8 mouse cellular contexts compared by ENCODE assay signal in genomic region chr7:25674719-25675300, GRCm38 (mm10). TPM values are rescaled to one million over a fixed set of nuclear protein-coding genes. Genes with fewer than 3 reads are reported as not detected.
DNase-seq lines count a peak whose midpoint lies in the region; ATAC-seq and TF ChIP-seq lines count a peak whose summit lies in the region.

Tmem91 (minus strand) TSS chr7:25675166.

- no peaks in the 10 kb centered on the region; the same call in 1 of the 2 replicates for H3K27me3 ChIP-seq in thymus, adult 2 months (ENCODE audit: control insufficient read depth, insufficient read depth, low read length)
- peaks cover 19% of the 10 kb centered on the region for H3K27me3 ChIP-seq in intestine, postnatal 0 days (replicated peaks; ENCODE audit: control insufficient read depth, insufficient read depth, low read length)
- peaks cover 25% of the 10 kb centered on the region for H3K27me3 ChIP-seq in midbrain, embryonic 14.5 days (ENCODE audit: control insufficient read depth, insufficient read depth, low read length)

- no peaks in the 10 kb centered on the region for H3K36me3 ChIP-seq in thymus, adult 2 months (ENCODE audit: control insufficient read depth, insufficient read depth, low read length)
- no peaks in the 10 kb centered on the region; the same call in 1 of the 2 replicates for H3K36me3 ChIP-seq in intestine, postnatal 0 days (ENCODE audit: control insufficient read depth, insufficient read depth)
- H3K36me3 ChIP-seq in midbrain, embryonic 14.5 days (ENCODE audit: control insufficient read depth, insufficient read depth, low read length), result no peaks in the 10 kb centered on the region

- no peak for TF ChIP-seq POLR2A in thymus, adult 2 months (IDR thresholded peaks at IDR 0.05; ENCODE audit: control insufficient read depth, extremely low read depth, insufficient read depth, low read length, poor library complexity)

- 1% methylated on average over 29 of the region's 29 CpGs for WGBS in thymus, adult 2 months
- WGBS in intestine, postnatal 0 days, result 3% methylated on average over 29 of the region's 29 CpGs
- 3% methylated on average over 29 of the region's 29 CpGs for WGBS in midbrain, embryonic 14.5 days

- H3K9me3 ChIP-seq in intestine, postnatal 0 days (ENCODE audit: control insufficient read depth), result no peaks in the 10 kb centered on the region
- no peaks in the 10 kb centered on the region for H3K9me3 ChIP-seq in midbrain, embryonic 14.5 days (ENCODE audit: control insufficient read depth, low read length)

- H3K4me2 ChIP-seq in intestine, postnatal 0 days (replicated peaks; ENCODE audit: low read depth), result peak within 1 kb of the TSS; percentile 59
- peak within 1 kb of the TSS; percentile 61 for H3K4me2 ChIP-seq in midbrain, embryonic 14.5 days (ENCODE audit: low read length)

- no peak for DNase-seq in gastrocnemius, adult 2 months
- no peak for DNase-seq in gastrocnemius, adult 8-10 months (ENCODE audit: low spot score in 2 of 2)
- peak; percentile 31 for DNase-seq in thymus, adult 2 months
- no peak for DNase-seq in thymus, postnatal 25 days
- peak; percentile 59 for DNase-seq in midbrain, embryonic 14.5 days
- DNase-seq in urinary bladder, adult 18-20 months (ENCODE audit: low spot score in 2 of 2), result no peak
- no peak for DNase-seq in right cerebral cortex, adult 18-20 months

- peak within 1 kb of the TSS; percentile 60 for H3K4me3 ChIP-seq in gastrocnemius, adult 2 months
- peak within 1 kb of the TSS; percentile 26 for H3K4me3 ChIP-seq in thymus, adult 2 months (ENCODE audit: control insufficient read depth, insufficient read depth, low read length)
- peak within 1 kb of the TSS; percentile 34 for H3K4me3 ChIP-seq in intestine, postnatal 0 days (ENCODE audit: low read depth, low read length)
- peak within 1 kb of the TSS; percentile 43 for H3K4me3 ChIP-seq in midbrain, embryonic 14.5 days (replicated peaks; ENCODE audit: low read depth, low read length)

- ATAC-seq in intestine, postnatal 0 days, result no peak
- peak; percentile 28; the same call in 1 of the 2 replicates for ATAC-seq in midbrain, embryonic 14.5 days (ENCODE audit: low FRiP score, low TSS enrichment)

- H3K27ac ChIP-seq in gastrocnemius, adult 2 months, result no peak within 1 kb of the TSS
- H3K27ac ChIP-seq in thymus, adult 2 months (ENCODE audit: control insufficient read depth, insufficient read depth, low read length), result no peak within 1 kb of the TSS
- no peak within 1 kb of the TSS for H3K27ac ChIP-seq in intestine, postnatal 0 days (ENCODE audit: low read depth, low read length)
- H3K27ac ChIP-seq in midbrain, embryonic 14.5 days (replicated peaks; ENCODE audit: low read depth, low read length), result no peak within 1 kb of the TSS

- H3K4me1 ChIP-seq in thymus, adult 2 months (replicated peaks; ENCODE audit: control insufficient read depth, insufficient read depth, low read length), result peaks cover 12% of the 10 kb centered on the region
- 0 out of 2 replicates have a peak, but pooled peaks cover 3% of the 10 kb centered on the region for H3K4me1 ChIP-seq in intestine, postnatal 0 days (replicated peaks; ENCODE audit: control insufficient read depth, insufficient read depth, low read length)
- H3K4me1 ChIP-seq in midbrain, embryonic 14.5 days (ENCODE audit: control insufficient read depth, insufficient read depth, low read length), result 0 out of 2 replicates have a peak, but pooled peaks cover 7% of the 10 kb centered on the region

- intact Hi-C loops in gastrocnemius, adult 2 months (cut with DNase I), result no loop called here

- no peak for TF ChIP-seq CTCF in gastrocnemius, adult 2 months (IDR thresholded peaks at IDR 0.05)
- TF ChIP-seq CTCF in thymus, adult 2 months (IDR thresholded peaks at IDR 0.05; ENCODE audit: borderline replicate concordance, control insufficient read depth, extremely low read depth, insufficient read depth, low read length, poor library complexity), result no peak
- no peak for TF ChIP-seq CTCF in intestine, postnatal 0 days (IDR thresholded peaks at IDR 0.05; ENCODE audit: low read depth)

- no peak within 1 kb of the TSS for H3K9ac ChIP-seq in intestine, postnatal 0 days (ENCODE audit: low read depth, low read length)
- H3K9ac ChIP-seq in midbrain, embryonic 14.5 days (replicated peaks; ENCODE audit: low read length), result peak within 1 kb of the TSS; percentile 57

RNA-seq across cellular contexts. Expression of gene Tmem91, which starts in this region (rescaled TPM):
- not detected for total RNA-seq in gastrocnemius, adult 2 months (2021)
- not detected for total RNA-seq in gastrocnemius, adult 8-10 months (2022)
- polyA plus RNA-seq in thymus, adult 2 months (2012; rRNA removed), result 1.4 and 2.9 TPM in 2 replicates
- polyA plus RNA-seq in intestine, postnatal 0 days (2015; fragmentation: Nextera tagmentation; extraction: Ambion mirVana), result 0.61 and 1.3 TPM in 2 replicates
- 32.8 and 46.5 TPM in 2 replicates for polyA plus RNA-seq in midbrain, embryonic 14.5 days (2014; fragmentation: Nextera tagmentation; extraction: Ambion mirVana)

Comparison
In these comparisons a context has a peak if more than half of its experiments do, and no peak if none do; other contexts are left out.
1. DNase-seq: peak in thymus, adult 2 months (single experiment) and midbrain, embryonic 14.5 days (single experiment); none in gastrocnemius, adult 2 months (single experiment), gastrocnemius, adult 8-10 months (0 of 2), thymus, postnatal 25 days (single experiment), urinary bladder, adult 18-20 months (0 of 2) and right cerebral cortex, adult 18-20 months (single experiment).
2. Peak in every context shown above with its lines, with median percentiles within 50 percentile points of each other: H3K4me3 ChIP-seq.